Mouse (Mus musculus): Measurements from ENCODE around the gene Grk6.
"Not testable (repeated sequence)": the region's sequence is repeated elsewhere in the genome, so short reads cannot be mapped to it uniquely, and the experiment has no call there.

The Grk6 gene

DNA sequence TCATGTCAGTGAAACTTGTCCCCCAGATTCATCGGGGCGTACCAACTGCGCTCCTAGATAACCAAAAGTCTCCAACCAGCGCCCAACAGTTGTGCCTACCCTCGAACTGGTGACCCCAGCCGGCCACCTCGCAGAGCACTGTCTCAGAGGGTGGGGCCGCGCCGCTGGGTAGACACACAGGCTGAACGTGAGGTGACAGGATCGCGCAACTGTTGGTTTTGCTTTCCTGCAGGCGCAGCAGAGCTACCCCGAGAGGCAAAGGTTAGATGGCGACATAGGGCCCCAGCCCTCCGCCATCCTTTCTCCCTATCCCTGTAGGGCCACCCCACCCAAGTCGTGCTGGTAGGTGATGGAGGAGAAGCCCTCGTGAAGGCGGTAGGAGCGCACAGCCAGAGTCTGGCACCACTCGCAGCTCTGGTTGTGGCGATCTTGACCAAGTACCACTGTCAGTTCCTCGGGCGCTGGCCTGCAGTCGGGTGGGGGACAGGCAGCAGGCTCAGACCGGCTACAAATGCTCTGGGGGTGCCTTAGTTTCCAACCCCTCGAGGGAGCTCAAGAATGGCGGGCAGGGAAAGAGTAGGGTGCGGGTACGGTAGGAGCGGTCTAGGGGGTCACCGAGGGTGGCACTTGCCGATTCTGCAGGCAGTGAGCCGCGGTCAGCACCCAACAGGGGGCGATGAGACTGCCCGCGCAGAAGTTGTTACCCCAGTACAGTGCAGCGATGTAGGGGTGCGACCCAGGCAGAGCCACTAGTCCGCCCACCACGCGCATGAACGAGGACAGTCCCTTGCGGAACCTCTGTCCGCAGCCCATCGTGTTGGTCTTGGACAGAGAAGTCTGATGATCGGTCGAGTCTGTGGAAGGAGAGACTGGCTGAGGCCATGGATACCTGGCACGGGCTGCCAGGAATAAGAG lies 24.6 kb upstream of the Grk6 start:
- in situ Hi-C loops (cut with MboI; ENCODE audit: unreplicated experiment in 2 of 2), result loop anchor here in 1 of 2 experiments (5.0 to 25.0 kb wide), 2 partner anchors 47 to 217 kb away; partner anchors contain the start of gene Ddx46

GRCm38 (mm10) chr13:55420933-55421800 lies 23.7 kb upstream of the Grk6 start:
- in situ Hi-C loops (cut with MboI; ENCODE audit: unreplicated experiment in 2 of 2), result loop anchor here in 1 of 2 experiments (5.0 to 25.0 kb wide), 2 partner anchors 46 to 216 kb away; partner anchors contain the start of gene Ddx46

GRCm38 (mm10) chr13:55426613-55427012 lies 18.3 kb upstream of the Grk6 start, which contains the start of gene F12:
Gene F12 (minus strand): TSS chr13:55426793.
- in situ Hi-C loops (cut with MboI; ENCODE audit: unreplicated experiment in 2 of 2), result loop anchor here in 1 of 2 experiments (5.0 kb wide), 1 partner anchor 41 kb away; no protein-coding TSS in a partner anchor

DNA sequence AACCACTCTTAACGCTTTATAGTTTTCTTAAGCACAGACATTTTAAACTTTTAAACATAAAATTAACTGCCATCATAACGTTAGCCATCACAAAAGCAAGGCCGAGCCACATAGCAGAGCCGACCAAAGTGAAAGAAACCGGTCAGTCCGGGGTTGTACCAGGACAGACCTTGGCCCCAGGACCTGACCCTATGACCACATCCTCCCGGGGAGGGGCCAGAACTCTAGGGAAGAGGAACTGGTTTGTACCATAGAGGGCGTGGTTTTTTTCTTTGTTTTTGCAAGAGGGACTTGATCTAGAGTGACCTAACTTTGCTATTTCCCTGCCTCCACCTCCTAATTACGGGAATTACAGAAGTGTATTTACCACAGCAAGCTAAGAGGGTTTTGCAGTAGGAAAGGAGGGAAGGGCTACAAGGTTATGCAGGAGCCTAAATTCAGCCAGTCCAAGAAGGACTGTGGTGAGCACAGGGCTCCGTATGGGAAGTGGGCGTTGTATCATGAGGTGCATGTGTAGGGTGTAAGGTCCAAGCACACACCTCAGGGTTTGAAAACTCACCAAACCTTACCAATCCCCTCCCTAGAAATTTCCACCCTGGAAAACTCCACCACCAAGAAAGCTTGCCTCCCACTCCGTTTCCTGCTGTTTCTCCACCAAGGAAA lies 15.5 kb upstream of the Grk6 start:
- in situ Hi-C loops (cut with MboI; ENCODE audit: unreplicated experiment in 2 of 2), result loop anchor here in 1 of 2 experiments (5.0 kb wide), 1 partner anchor 38 kb away; no protein-coding TSS in a partner anchor

- in situ Hi-C loops (cut with MboI; ENCODE audit: unreplicated experiment in 2 of 2), result no loop called here
Measured at GRCm38 (mm10) chr13:55430566-55430965, 14.3 kb upstream of the Grk6 start.

DNA sequence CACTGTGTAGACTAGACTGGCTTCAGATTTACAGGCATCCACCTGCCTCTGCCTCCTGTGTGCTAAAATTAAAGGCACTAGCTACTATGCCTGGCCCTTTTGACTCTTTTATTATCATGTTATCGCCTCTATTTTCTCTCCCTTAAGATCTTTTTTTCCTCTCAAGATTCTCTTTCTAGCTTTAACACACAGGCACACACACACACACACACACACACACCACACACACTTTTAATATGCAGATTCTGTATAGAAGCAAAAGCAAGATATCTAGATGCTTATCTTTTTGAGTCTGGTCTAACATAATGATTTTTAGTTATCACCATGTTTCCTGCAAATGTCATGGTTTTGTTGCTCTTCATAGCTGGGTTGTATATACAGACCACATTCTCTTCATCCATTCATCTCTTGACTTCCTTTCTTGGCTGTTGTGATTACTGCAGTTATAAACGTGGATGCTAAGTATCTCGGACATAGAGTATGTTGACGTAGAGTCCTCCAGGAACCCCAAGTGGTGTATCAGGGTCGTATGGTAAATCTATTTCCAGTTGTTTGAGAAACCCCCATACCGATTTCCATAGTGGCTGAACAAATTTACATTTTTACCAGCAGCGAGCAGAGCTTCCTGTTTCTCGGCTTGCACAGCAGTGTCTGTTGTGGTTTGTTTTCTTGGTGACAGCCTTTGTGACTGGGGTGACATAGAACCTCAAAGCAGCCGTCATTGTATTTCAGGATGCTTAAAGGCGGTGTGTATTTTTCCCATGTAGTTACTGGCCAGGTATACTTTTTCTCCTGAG lies 12.8 kb upstream of the Grk6 start:
- in situ Hi-C loops (cut with MboI; ENCODE audit: unreplicated experiment in 2 of 2), result no loop called here

DNA sequence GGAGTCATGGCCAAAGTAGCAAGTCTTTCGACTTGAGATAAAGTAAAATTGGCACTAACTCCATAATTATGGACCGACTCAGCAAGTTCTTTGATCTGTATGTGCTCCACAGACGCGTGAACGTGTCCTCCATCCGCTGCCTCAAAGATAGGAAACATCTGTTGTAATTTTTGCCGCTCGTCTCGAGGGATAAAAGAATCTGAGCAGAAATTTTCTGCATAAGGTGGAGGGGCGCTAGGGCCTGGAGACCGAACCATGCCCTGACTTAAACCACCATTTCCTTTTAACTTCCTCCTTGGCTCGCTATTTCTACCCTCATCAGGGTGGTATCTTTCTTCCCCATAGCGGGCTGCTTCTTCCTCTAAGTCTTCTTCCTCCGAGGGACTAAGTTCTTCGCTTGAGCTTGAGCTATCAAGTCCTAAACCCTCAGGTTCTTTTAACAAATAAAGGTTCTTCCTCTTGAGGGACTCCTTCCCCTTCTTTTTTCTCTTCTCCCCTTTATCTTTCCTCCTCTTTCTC lies 7.7 kb upstream of the Grk6 start:
- in situ Hi-C loops (cut with MboI; ENCODE audit: unreplicated experiment in 2 of 2), result not testable (repeated sequence)

DNA sequence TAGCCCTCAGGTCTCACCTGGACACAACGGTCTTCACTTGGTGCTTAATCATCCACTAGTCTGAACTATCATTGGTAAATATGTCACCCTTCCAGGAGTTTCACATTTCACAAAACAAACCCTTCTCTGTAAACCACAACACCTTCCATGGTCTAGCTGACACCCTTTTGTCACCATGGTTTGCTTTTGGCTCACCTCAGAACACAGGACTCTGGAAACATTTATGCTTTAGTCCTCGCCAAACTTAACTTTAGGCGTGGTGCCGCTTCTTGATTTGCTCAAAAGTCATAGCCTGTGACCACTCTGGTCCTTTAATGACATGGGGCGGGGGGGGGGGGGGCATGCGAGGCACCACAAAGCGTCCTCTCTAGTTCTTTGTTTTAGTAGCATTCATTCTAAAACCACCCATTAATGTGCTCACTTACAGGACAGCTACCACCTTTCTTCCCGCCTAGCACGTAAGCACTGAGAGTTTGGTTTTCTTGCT lies 1.0 kb upstream of the Grk6 start:
- in situ Hi-C loops (cut with MboI; ENCODE audit: unreplicated experiment in 2 of 2), result no loop called here

DNA sequence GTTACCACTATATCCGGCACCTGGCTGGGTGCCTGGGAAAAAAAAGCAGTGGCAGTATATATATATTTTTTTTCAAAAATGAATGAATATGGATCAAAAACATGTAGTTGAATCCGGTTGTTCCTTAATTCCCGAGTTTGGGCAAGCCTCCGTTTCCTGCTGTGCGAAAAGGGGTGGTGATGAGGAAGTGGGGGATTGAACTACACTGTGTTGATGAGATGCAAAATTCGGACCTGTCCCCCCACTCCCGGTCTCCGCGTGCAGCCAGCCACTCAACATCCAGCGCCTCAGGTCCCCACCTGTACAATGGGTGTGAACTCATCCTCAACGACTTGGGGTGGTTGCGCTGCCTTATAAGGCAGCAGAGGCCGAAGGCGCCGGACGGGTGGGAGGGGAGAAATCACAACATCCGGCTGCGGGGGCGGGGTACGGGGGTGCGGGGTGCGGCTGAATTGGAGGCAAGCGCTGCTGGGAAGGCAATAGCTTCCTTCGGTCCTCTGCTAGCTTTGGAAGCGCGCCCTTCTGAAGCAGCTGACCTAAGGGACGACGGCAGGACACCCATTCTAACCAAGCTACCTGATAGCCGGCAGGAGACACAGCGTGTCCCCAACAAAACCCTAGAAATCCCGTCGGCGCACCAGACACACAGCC lies 461 bp upstream of the Grk6 start:
- in situ Hi-C loops (cut with MboI; ENCODE audit: unreplicated experiment in 2 of 2), result no loop called here

- in situ Hi-C loops (cut with MboI; ENCODE audit: unreplicated experiment in 2 of 2), result no loop called here
Measured at GRCm38 (mm10) chr13:55445361-55446091, 654 bp downstream of the Grk6 start.

DNA sequence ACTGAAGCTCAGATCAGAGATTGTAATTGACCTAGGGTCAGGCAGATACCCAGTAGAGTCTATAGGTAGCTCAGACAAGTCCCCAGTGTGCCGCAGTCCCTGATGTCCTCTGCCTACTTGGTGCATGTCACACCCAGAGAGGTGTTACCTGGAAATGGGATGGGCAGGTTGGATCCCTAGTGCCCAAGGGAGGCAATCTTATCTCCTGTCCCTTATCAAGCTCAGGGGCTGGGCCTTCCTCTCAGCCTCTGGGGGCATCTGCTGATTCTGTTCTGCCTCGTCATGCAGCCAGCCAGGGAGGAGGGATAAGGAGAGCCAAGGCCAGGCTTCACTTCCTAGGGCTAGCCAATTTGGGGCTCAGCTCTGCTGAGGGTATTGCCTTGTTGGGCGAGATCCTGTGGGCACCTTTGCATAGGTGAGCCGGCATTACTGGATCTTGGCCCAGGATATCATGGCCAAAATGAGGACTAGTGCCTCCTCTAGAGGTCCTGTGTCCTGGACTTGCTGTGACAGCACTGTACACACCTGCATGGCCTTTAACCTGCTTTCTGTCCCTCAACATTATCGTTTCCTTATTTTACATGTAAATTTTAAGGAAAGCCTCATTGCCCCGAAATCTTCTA lies 1.7 kb downstream of the Grk6 start:
- in situ Hi-C loops (cut with MboI; ENCODE audit: unreplicated experiment in 2 of 2), result no loop called here

DNA sequence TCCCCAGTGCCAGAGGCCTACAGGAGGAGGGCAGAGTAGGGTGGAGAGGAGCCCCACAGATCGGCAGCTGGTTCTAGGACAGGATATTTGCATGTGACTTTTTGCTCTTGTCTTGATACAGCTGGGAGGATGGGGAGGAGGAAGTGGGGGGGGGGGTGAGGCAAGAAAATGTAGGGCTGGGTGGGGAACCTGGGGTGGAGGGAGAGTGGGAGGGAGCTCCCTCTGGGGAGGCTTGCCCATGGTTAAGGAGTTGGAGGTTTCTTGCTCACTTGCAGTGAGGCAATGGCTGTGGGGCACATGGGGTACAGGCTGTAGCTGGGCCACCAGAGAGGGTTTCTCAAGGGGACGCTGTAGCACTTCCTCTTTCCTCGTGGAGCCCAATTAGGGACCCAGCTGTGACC lies 2.7 kb downstream of the Grk6 start:
- in situ Hi-C loops (cut with MboI; ENCODE audit: unreplicated experiment in 2 of 2), result no loop called here

GRCm38 (mm10) chr13:55448131-55448530 lies 3.3 kb downstream of the Grk6 start:
- in situ Hi-C loops (cut with MboI; ENCODE audit: unreplicated experiment in 2 of 2), result no loop called here

GRCm38 (mm10) chr13:55449205-55449604 lies 4.3 kb downstream of the Grk6 start:
- in situ Hi-C loops (cut with MboI; ENCODE audit: unreplicated experiment in 2 of 2), result no loop called here

- in situ Hi-C loops (cut with MboI; ENCODE audit: unreplicated experiment in 2 of 2), result no loop called here
Measured at GRCm38 (mm10) chr13:55449679-55450441, 5.0 kb downstream of the Grk6 start.

DNA sequence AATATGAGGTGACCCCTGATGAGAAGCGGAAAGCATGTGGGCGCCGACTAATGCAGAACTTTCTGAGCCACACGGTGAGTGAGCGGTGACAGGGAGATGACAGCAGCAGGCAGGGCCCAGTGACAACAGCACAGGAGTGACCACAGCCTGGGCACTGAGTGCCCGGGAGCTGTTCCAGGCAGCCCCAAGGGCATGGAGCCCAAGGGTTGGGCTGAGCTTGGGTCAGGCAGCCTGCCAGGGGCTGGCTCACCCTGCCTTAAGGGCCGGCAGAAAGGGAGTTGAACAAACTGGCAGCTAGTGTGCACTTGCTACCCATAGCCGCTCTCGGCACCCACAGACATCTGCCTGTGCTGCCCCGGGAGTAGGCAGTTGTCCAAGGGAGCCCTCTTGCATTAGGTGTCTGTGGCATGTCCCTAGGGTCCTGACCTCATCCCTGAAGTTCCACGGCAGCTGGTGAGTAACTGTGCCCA lies 5.7 kb downstream of the Grk6 start:
- in situ Hi-C loops (cut with MboI; ENCODE audit: unreplicated experiment in 2 of 2), result no loop called here

GRCm38 (mm10) chr13:55451296-55451695 lies 6.4 kb downstream of the Grk6 start:
- in situ Hi-C loops (cut with MboI; ENCODE audit: unreplicated experiment in 2 of 2), result no loop called here
